Mouse (Mus musculus) embryonic fibroblast, embryonic 13.5 days (primary cell): Measurements from ENCODE around the gene Katnb1.

ENCODE experiments used
- CTCF ChIP-seq: IDR thresholded peaks from 2 replicates; pipeline ENCODE4 v1.5.1; 2011; ENCODE audit warnings: mild to moderate bottlenecking, control low read depth, low read length, moderate library complexity, borderline replicate concordance; ENCODE audit not compliant: insufficient read depth
- POLR2A ChIP-seq: IDR thresholded peaks from 2 replicates; pipeline ENCODE4 v1.6.1; 2011; ENCODE audit warnings: low read depth, mild to moderate bottlenecking, control low read depth, low read length, moderate library complexity

DNA sequence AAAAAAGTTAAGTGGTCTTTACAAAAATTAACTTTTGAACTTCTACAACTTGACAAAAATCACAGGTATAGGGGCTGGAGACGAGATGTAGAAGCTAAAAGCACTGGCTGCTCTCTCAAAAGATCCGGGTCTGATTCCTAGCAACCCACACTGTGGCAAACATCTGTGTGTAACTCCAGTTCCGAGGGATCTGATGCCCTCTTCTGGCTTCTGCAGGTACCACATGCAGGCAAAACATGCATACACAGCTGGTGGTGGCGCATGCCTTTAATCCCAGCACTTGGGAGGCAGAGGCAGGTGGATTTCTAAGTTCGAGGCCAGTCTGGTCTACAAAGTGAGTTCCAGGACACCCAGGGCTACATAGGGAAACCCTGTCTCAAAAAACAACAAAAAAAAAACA, 42.5 kb downstream of the Katnb1 start:
- TF ChIP-seq CTCF (no peak), POLR2A (no peak)
